Mouse (Mus musculus): ENCODE results near the gene Hmgb4. TPM values are rescaled to one million over a fixed set of nuclear protein-coding genes. Genes with fewer than 3 reads are reported as not detected.

Hmgb4 gene
- polyA plus RNA-seq, 1 experiment from 2014 or later: not detected

GRCm38 (mm10) chr4:128241075-128241853, 19.5 kb downstream of the Hmgb4 start:
- Histone ChIP-seq H3K27ac (ENCODE audit: low read depth, low read length) (peak overlapping the region; percentile 69), H3K4me2 (ENCODE audit: low read depth, low read length) (no peak overlapping the region), H3K4me1 (ENCODE audit: control insufficient read depth, insufficient read depth, low read length) (peaks cover 15% of the 10 kb centered on the region; the same call in 1 of the 2 replicates), H3K27me3 (ENCODE audit: control insufficient read depth, insufficient read depth, low read length) (no peaks in the 10 kb centered on the region), H3K9me3 (ENCODE audit: control insufficient read depth, low read length) (no peaks in the 10 kb centered on the region), H3K9ac (replicated peaks; ENCODE audit: low read depth, low read length) (no peak overlapping the region), H3K4me3 (ENCODE audit: low read depth, low read length) (no peak overlapping the region), H3K36me3 (ENCODE audit: control insufficient read depth, insufficient read depth, low read length) (no peaks in the 10 kb centered on the region)
- WGBS: 25% methylated on average over 19 of the region's 19 CpGs
- ATAC-seq (ENCODE audit: low read depth): peak; percentile 60; the same call in 1 of the 2 replicates

GRCm38 (mm10) chr4:128239113-128239512, 21.6 kb downstream of the Hmgb4 start:
- H3K9ac ChIP-seq (replicated peaks; ENCODE audit: low read depth, low read length): no peak overlapping the region
- WGBS: 54% methylated on average over 1 of the region's 1 CpGs
- H3K27me3 ChIP-seq (ENCODE audit: control insufficient read depth, insufficient read depth, low read length): no peaks in the 10 kb centered on the region
- no peak for ATAC-seq (ENCODE audit: low read depth)
- no peaks in the 10 kb centered on the region for H3K36me3 ChIP-seq (ENCODE audit: control insufficient read depth, insufficient read depth, low read length)
- H3K4me3 ChIP-seq (ENCODE audit: low read depth, low read length): no peak overlapping the region
- H3K9me3 ChIP-seq (ENCODE audit: control insufficient read depth, low read length): no peaks in the 10 kb centered on the region
- H3K4me1 ChIP-seq (ENCODE audit: control insufficient read depth, insufficient read depth, low read length): peaks cover 15% of the 10 kb centered on the region; the same call in 1 of the 2 replicates
- H3K4me2 ChIP-seq (ENCODE audit: low read depth, low read length): no peak overlapping the region
- H3K27ac ChIP-seq (ENCODE audit: low read depth, low read length): no peak overlapping the region

GRCm38 (mm10) chr4:128233458-128233857, 27.3 kb downstream of the Hmgb4 start:
- 79% methylated on average over 13 of the region's 13 CpGs for WGBS

GRCm38 (mm10) chr4:128227377-128228316, 33.1 kb downstream of the Hmgb4 start:
- WGBS: 36% methylated on average over 13 of the region's 13 CpGs
- Histone ChIP-seq H3K27ac (ENCODE audit: low read depth, low read length) (peak overlapping the region; percentile 10; the same call in 1 of the 2 replicates), H3K27me3 (ENCODE audit: control insufficient read depth, insufficient read depth, low read length) (no peaks in the 10 kb centered on the region), H3K4me2 (ENCODE audit: low read depth, low read length) (no peak overlapping the region), H3K9ac (replicated peaks; ENCODE audit: low read depth, low read length) (no peak overlapping the region), H3K36me3 (ENCODE audit: control insufficient read depth, insufficient read depth, low read length) (no peaks in the 10 kb centered on the region), H3K4me1 (ENCODE audit: control insufficient read depth, insufficient read depth, low read length) (peaks cover 6% of the 10 kb centered on the region; the same call in 1 of the 2 replicates), H3K9me3 (ENCODE audit: control insufficient read depth, low read length) (no peaks in the 10 kb centered on the region), H3K4me3 (ENCODE audit: low read depth, low read length) (no peak overlapping the region)
- peak; percentile 31; the same call in 1 of the 2 replicates for ATAC-seq (ENCODE audit: low read depth)

More at GRCm38 (mm10) chr4:128233458-128233857, 27.3 kb downstream of the Hmgb4 start:
- no peaks in the 10 kb centered on the region for H3K4me1 ChIP-seq (ENCODE audit: control insufficient read depth, insufficient read depth, low read length)
- H3K36me3 ChIP-seq (ENCODE audit: control insufficient read depth, insufficient read depth, low read length): no peaks in the 10 kb centered on the region
- H3K9ac ChIP-seq (replicated peaks; ENCODE audit: low read depth, low read length): no peak overlapping the region
- no peaks in the 10 kb centered on the region for H3K9me3 ChIP-seq (ENCODE audit: control insufficient read depth, low read length)
- H3K4me2 ChIP-seq (ENCODE audit: low read depth, low read length): no peak overlapping the region
- no peak overlapping the region for H3K27ac ChIP-seq (ENCODE audit: low read depth, low read length)
- H3K27me3 ChIP-seq (ENCODE audit: control insufficient read depth, insufficient read depth, low read length): no peaks in the 10 kb centered on the region
- H3K4me3 ChIP-seq (ENCODE audit: low read depth, low read length): no peak overlapping the region
- ATAC-seq (ENCODE audit: low read depth): no peak

- peaks cover 6% of the 10 kb centered on the region; the same call in 1 of the 2 replicates for H3K4me1 ChIP-seq (ENCODE audit: control insufficient read depth, insufficient read depth, low read length)
- no peak overlapping the region for H3K9ac ChIP-seq (replicated peaks; ENCODE audit: low read depth, low read length)
- no peak overlapping the region for H3K4me2 ChIP-seq (ENCODE audit: low read depth, low read length)
- no peaks in the 10 kb centered on the region for H3K27me3 ChIP-seq (ENCODE audit: control insufficient read depth, insufficient read depth, low read length)
- no peaks in the 10 kb centered on the region for H3K36me3 ChIP-seq (ENCODE audit: control insufficient read depth, insufficient read depth, low read length)
- 44% methylated on average over 6 of the region's 6 CpGs for WGBS
- no peak for ATAC-seq (ENCODE audit: low read depth)
- H3K27ac ChIP-seq (ENCODE audit: low read depth, low read length): no peak overlapping the region
- H3K9me3 ChIP-seq (ENCODE audit: control insufficient read depth, low read length): no peaks in the 10 kb centered on the region
- H3K4me3 ChIP-seq (ENCODE audit: low read depth, low read length): no peak overlapping the region
These were observed 36.3 kb downstream of the Hmgb4 start for GRCm38 (mm10) chr4:128224453-128224852.

- no peak overlapping the region for H3K4me3 ChIP-seq (ENCODE audit: low read depth, low read length)
- no peaks in the 10 kb centered on the region for H3K9me3 ChIP-seq (ENCODE audit: control insufficient read depth, low read length)
- no peak overlapping the region for H3K27ac ChIP-seq (ENCODE audit: low read depth, low read length)
- H3K4me1 ChIP-seq (ENCODE audit: control insufficient read depth, insufficient read depth, low read length): no peaks in the 10 kb centered on the region
- no peak overlapping the region for H3K4me2 ChIP-seq (ENCODE audit: low read depth, low read length)
- no peak overlapping the region for H3K9ac ChIP-seq (replicated peaks; ENCODE audit: low read depth, low read length)
- 77% methylated on average over 13 of the region's 13 CpGs for WGBS
- no peaks in the 10 kb centered on the region for H3K36me3 ChIP-seq (ENCODE audit: control insufficient read depth, insufficient read depth, low read length)
- no peaks in the 10 kb centered on the region for H3K27me3 ChIP-seq (ENCODE audit: control insufficient read depth, insufficient read depth, low read length)
- no peak for ATAC-seq (ENCODE audit: low read depth)
These were observed 42.7 kb downstream of the Hmgb4 start for GRCm38 (mm10) chr4:128217991-128218595.
